Mouse (Mus musculus) ES-Bruce4 (cell line): ENCODE measurements at regions not wholly inside any gene's neighbourhood (a gene's known extent, or its start where the extent isn't known, plus 50 kb on each side); places are given as distances from the start of the nearest gene placed in this dataset.
"Not testable (repeated sequence)": the region's sequence is repeated elsewhere in the genome, so short reads cannot be mapped to it uniquely, and the experiment has no call there.

Source experiments
- CTCF ChIP-seq: IDR thresholded peaks from one replicate; pipeline ENCODE4 v1.8.1; 2011; ENCODE audit warnings: low read depth, low read length
- EP300 ChIP-seq: IDR thresholded peaks from 2 replicates; pipeline ENCODE4 v1.6.1; 2011; ENCODE audit warnings: low read depth, low read length; ENCODE audit not compliant: insufficient read depth

DNA sequence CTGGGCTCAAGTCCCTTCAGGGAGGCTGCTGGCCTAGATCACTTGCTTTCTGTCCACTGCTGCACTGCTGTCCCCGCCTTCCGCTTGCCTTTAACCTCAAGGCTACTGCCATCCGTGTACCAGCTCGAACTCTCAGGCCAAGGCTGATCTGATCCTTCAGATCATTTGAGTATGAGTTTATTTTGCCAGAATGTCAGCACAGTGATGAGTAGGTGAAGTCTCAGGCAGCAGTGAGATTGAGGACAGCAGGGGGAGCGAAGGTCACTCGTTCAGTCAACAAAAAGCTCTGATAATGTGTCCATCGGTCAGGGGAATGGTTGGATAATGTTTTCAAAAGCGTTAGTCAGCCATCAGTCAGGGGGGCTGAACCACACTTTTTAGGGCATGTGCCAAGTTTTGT lies 54.6 kb upstream of the B3galnt1 start:
- not testable (repeated sequence) for TF ChIP-seq CTCF, EP300
